Comparison of ENCODE assay signal across 8 mouse cellular contexts in the genomic region with DNA sequence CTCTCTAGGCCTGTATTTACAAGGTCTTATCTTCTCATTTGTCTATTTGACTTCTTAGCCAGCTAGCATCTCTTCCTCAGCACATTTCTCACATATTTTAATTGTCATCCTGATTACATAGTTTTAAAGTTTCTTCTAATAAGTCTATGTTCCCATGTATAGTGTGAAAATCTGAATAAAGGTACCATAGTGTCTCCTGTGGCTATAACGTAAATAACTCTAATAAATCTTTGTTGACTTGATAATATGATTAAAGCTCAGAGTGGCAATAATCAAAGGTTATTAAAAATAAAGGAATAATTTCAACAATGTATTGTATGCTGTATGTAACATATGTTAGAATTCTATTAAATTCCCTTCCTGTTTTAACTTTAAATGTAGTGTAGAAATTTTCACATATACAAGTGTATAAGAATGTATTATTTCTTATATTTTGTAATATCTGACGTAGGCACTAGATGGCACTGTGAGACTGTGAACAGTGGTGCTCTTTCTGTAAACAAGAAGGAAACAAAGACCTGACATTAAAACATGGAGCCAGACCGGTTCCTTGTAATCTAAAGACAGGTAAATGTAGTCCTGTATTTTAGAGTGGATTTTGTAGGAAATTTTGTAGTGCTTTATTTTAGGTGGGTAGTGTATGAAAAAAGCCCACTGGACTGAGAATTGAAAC.
DNase-seq lines count a peak whose midpoint lies in the region; ATAC-seq and TF ChIP-seq lines count a peak whose summit lies in the region.

No protein-coding gene starts in this region.

- no peaks in the 10 kb centered on the region for H3K27me3 ChIP-seq in hindbrain, embryonic 14.5 days (ENCODE audit: control insufficient read depth, insufficient read depth, low read length)

- no peak for TF ChIP-seq POLR2A in cortical plate, adult 2 months (IDR thresholded peaks at IDR 0.05; ENCODE audit: extremely low read depth, insufficient read depth, low read length)

- peak; percentile 84 for ATAC-seq in hindbrain, embryonic 14.5 days (ENCODE audit: low FRiP score)
- peak; percentile 94 for ATAC-seq in megakaryocyte progenitor cell, adult 5-6 weeks (replicated peaks; ENCODE audit: poor library complexity)

- peak overlapping the region; percentile 44 for H3K9ac ChIP-seq in hindbrain, embryonic 14.5 days

- no peaks in the 10 kb centered on the region for H3K36me3 ChIP-seq in hindbrain, embryonic 14.5 days (replicated peaks; ENCODE audit: control insufficient read depth, insufficient read depth)

- H3K4me1 ChIP-seq in cortical plate, adult 2 months (ENCODE audit: control insufficient read depth, insufficient read depth, low read length), result no peaks in the 10 kb centered on the region; the same call in 1 of the 2 replicates
- no peaks in the 10 kb centered on the region for H3K4me1 ChIP-seq in hindbrain, embryonic 14.5 days (replicated peaks; ENCODE audit: control insufficient read depth, insufficient read depth, low read length)

- no peak overlapping the region for H3K27ac ChIP-seq in cortical plate, adult 2 months (ENCODE audit: insufficient read depth, low read length)
- peak overlapping the region; percentile 62 for H3K27ac ChIP-seq in hindbrain, embryonic 14.5 days

- TF ChIP-seq CTCF in cortical plate, adult 2 months (IDR thresholded peaks at IDR 0.05; ENCODE audit: extremely low read depth, insufficient read depth, low read length), result peak; percentile 15; the same call in 1 of the 2 replicates

- H3K4me3 ChIP-seq in cortical plate, adult 2 months (ENCODE audit: insufficient read depth, low read length), result no peak overlapping the region
- no peak overlapping the region for H3K4me3 ChIP-seq in hindbrain, embryonic 14.5 days (replicated peaks; ENCODE audit: low read length)

- peak overlapping the region; percentile 40 for H3K4me2 ChIP-seq in hindbrain, embryonic 14.5 days (replicated peaks)

- no peaks in the 10 kb centered on the region for H3K9me3 ChIP-seq in hindbrain, embryonic 14.5 days (ENCODE audit: control insufficient read depth, low read length)

- 29% methylated on average over 3 of the region's 3 CpGs for WGBS in hindbrain, embryonic 14.5 days

- peak; percentile 39 to 60 for DNase-seq in cerebellum, postnatal 14 days
- no peak for DNase-seq in cerebellum, adult 11 months
- DNase-seq in 3T3-L1 (ENCODE audit: low read depth, low spot score), result peak; percentile 75
- peak; percentile 95 for DNase-seq in hindbrain, embryonic 14.5 days (ENCODE audit: low spot score)
- DNase-seq in spleen, postnatal 14 days (ENCODE audit: low spot score in 2 of 2), result no peak
- DNase-seq in ovary, postnatal 14 days (ENCODE audit: low spot score), result no peak

Comparison
In these comparisons a context has a peak if more than half of its experiments do, and no peak if none do; other contexts are left out.
1. DNase-seq: peak in cerebellum, postnatal 14 days (2 of 2), 3T3-L1 (single experiment) and hindbrain, embryonic 14.5 days (single experiment); none in cerebellum, adult 11 months (single experiment), spleen, postnatal 14 days (0 of 2) and ovary, postnatal 14 days (single experiment).